Mouse (Mus musculus): Measurements from ENCODE around the gene Dcakd.

Dcakd gene

GRCm38 (mm10) chr11:103046286-103046685 lies 18.2 kb upstream of the Dcakd start:
- no peak for DNase-seq

DNA sequence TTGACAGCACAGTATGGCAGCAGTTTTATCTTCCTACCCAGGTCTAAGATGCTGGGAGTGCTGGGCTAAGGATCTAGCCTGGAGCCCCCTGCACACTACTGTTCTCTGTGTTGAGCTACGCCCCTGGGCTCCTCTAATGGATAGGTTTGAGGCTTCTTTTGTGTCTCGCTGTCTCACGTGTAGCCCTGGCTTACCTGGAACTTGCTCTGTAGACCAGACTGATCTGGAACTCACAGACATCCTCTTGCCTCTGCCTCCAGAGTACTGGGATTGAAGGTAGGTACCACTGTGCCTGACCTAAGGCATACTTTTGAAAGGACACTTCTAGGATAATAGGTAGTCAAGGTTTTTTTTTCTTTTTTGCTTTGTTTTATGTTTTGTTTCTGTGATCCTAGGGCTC lies 15.8 kb upstream of the Dcakd start:
- DNase-seq: no peak

- no peak for DNase-seq
Measured at GRCm38 (mm10) chr11:103042828-103043227, 14.7 kb upstream of the Dcakd start.

DNA sequence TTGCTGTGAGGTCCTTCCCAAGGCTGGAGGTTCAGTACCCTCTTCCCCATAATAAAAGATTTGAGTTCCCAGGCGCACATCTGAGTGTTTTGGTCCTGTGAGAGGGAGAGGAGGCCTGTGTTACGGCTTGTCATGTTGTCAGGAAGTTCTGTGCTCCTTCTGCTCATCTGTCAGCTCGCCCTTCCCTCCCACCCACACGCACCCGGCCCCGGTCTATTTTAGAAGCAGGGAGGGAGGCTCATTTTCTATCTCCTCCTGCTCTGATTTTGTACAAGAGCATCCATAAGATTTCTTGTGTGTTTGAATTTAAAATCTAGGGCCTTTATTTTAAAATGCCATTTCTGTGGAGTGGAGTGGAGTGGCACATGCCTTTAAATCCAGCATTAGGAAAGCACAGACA lies 9.9 kb upstream of the Dcakd start:
- DNase-seq: no peak

- DNase-seq: no peak
Measured at GRCm38 (mm10) chr11:103036881-103037465, 8.8 kb upstream of the Dcakd start.

DNA sequence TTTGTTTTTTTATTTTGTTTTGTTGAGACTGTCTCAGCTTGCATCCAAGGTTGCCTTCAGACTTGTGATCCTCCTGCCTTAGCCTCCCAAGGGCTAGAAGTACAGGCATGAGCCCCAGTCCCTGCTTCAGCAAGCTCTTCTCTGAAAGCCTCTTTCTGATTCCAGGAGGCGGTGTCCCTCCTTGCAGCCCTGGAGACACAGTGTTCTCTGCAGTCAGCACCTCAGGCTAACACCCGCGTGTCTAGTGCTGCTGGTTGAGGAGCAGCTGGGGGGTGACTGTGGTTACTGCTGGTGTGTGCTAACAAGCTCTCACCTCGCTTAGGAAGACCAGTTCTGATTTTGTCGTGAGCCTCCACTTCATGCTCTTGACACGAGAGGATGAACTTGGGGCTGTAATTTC lies 6.9 kb upstream of the Dcakd start:
- no peak for DNase-seq

- DNase-seq: no peak
Measured at GRCm38 (mm10) chr11:103033030-103033429, 4.9 kb upstream of the Dcakd start.

DNA sequence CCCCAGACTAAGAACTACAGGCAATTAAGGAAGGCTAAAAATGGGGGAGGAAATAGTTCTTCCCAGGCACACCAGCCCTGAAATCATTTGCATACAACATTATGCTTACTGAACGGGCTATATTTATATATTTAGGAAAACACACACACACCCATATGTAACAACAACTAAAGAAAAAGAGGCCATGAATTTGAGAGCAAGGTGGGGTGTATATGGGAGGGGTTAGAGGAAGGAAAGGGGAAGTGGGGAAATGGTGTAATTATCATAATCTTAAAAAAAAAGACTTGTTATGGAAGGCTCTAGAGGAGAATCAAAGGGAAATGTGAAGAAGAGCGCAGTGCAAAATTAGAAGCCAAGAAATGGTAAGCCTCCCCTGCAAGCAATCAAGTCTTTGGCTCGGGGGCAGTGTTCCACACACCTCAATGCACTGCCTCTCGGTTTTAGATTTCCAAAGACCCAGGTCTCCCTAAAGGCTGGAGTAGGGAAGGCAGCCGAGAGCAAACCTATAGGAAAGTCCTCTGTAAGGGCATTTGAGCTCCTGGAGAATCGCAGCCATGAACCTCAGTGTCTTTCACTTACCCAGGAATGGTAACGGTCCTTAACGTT lies 460 bp downstream of the Dcakd start:
- DNase-seq: no peak

DNA sequence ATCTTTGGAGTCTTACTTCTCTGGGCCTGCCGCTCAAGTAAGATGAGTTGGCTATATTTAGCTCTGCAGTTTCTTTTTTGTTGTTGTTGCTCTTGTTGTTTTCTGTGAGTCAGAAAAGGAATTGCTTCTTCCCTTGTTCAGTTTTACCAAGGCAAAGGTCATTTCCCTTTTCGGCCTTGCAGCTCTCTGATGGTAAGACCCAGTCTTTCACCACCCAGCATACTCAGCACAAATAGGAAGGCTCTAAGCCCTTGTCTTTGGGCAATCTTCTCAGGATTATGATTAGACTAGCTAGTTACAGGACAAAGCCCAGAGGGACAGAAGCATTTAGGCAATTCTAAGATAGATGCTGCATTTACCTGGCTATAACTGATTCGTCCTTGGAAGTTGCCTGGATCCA lies 1.2 kb downstream of the Dcakd start:
- no peak for DNase-seq

GRCm38 (mm10) chr11:103023974-103024373 lies 4.2 kb downstream of the Dcakd start:
- no peak for DNase-seq

DNA sequence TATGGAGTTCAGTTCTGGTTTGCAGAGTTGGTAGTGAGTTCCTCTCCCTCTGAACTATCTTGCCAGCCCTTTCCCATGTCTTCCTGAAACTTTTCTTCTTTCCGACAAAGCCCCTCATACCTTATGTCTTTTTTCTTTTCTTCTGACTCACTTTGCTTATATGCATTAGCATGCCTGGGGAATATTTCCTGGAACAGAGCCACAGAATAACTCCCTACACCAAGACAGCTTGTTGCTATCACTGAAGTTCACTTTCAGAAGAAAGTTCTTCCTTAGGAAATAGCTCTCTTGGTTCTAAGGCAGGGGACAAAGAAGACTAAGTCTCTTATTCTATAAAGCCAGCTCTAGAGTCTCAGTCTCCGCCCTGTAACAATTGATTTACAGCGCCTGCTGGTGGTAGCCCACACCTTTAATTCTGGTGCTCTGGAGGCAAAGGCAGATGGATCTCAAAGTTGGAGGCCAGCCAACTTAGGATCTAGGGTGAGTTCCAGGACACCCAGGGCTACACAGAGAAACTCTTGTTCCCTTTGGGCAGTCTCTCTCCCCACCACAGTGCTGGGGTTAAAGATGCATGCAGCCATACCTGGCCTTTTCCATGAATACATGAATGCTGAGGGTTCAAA lies 7.3 kb downstream of the Dcakd start:
- DNase-seq: peak; percentile 53

DNA sequence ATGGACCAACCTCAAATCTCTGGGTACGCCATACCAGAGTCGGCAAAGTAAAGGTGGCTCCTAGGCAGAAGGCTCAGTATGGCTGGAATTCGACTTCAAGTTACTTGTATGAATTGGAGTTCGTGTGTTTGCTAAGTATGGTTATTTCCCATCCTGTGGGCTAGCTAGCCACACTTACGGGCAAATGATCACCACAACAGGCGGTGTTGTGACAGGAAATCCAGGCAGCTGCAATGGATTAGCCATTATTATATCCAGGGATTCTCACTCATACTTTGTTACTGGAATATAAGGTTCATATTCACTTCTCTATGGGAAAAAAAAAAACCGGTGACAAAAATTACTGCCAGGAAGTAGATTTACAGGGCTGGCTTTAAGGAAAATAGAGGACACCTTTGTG lies 8.8 kb downstream of the Dcakd start:
- DNase-seq: no peak

DNA sequence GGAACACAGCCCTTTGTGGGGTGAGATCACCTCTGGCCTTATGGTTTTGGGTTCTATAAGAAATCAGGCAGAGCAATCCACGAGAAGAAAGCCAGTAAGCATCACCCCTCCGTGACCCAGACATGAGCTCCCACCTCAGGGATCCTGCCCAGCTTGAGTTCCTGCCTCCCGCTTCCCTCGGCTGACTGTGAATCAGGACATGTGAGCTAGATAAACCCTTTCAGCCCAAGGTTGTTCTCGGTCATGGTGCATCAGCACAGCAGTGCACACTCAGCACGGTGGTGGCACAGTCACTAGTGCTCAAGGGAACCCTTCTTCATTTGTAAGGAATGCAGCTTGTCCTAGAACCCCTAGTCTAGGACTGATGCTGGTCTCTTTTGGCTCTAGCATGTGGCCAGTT lies 9.3 kb downstream of the Dcakd start:
- no peak for DNase-seq

- no peak for DNase-seq
Measured at GRCm38 (mm10) chr11:103017661-103018060, 10.5 kb downstream of the Dcakd start.

DNA sequence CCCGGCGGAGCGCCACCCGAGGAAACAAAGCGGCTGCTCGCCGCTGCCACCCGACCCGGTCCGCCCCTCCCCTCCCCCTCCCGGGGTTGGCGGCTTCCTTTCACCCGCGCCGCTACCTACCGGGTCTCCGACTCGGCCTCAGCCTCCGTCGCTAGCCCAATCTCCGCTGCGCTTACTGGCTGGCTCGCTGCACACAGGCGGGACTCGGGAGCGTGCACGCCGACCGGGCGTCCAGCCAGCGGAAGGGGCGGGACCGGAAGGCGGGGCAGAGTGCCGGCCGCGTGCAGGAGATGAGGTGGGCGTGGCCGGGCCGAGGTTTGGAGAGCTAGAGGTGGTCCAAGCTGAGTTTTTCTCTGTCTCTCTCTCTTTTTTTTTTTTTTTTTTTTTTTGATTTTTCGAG lies 11.2 kb downstream of the Dcakd start:
- DNase-seq: peak; percentile 97

- DNase-seq: no peak
Measured at GRCm38 (mm10) chr11:103015881-103016825, 12.0 kb downstream of the Dcakd start.

- DNase-seq: no peak
Measured at GRCm38 (mm10) chr11:103011206-103011497, 17.0 kb downstream of the Dcakd start.

GRCm38 (mm10) chr11:103010454-103011205 lies 17.5 kb downstream of the Dcakd start:
- no peak for DNase-seq

DNA sequence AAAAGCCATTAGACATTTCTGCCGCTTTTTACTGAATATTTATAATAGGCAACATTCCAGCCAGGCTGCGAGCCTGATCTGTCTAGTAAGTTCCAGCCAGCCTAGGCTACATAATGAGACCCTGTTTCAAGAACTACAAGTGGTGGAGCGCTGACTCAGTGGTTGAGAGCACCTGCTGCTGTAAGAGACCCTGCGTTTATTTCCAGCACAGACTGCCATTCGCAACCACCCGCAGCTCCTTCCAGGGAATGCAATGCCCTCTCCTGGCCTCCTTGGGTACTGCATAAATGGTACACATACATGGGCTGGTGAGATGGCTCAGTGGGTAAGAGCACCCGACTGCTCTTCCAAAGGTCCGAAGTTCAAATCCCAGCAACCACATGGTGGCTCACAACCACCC lies 18.9 kb downstream of the Dcakd start:
- DNase-seq: no peak

DNA sequence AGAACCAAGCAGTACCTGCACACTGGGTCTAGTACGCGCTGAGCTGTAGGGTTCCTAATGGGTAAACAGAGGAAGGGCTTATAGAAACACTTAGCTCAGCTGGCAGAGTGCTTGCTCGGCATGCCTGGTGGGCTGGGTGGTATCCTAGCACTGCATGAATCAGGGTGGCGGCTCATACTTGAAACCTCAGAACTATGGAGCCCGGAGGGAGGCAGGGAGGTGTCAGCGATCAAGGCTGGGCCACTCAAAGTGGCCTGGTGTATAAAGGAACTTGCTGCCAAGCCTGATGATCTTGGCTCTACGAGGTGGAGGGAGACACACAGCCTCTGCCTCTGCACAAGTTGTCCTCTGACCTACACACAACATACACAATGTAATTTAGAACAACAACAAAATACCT lies 19.6 kb downstream of the Dcakd start:
- no peak for DNase-seq

- DNase-seq: no peak
Measured at GRCm38 (mm10) chr11:103007001-103007340, 21.2 kb downstream of the Dcakd start.

DNA sequence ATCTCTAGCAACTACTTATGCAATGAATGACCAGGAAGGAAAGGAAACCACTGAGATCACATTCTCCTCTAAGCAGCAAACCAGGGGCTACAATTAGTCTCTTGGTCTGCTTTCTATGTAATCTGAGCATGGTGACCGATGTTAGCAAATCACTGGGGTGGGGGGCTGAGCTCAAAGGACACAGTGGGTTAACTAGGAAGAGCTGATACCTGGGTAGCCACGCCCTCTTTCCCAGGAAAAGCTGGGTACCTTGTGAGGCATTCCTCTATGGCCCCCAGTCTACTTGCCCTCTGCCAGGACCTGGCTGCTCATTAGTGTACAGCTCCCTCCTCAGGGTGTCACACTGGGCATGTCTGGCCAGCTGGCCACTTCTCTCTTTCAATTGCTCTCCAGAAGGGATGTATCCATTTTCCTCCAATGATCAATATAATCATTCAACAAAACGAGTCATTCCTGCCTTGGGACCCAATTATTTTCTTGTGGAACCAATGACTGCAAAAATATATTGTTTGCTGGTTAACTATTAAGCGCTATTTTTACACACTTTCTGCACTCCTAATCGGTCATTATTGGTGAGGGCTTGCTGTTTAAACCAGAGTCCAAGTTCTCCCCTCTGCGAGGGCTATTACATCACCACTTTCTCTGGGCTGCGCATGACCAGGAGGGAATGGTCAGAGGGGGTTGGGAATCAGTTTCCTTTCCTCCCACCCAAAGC lies 21.7 kb downstream of the Dcakd start:
- no peak for DNase-seq

All from cerebellum, adult 9-11 months (tissue).